Mouse (Mus musculus) midbrain, embryonic 14.5 days (tissue): Measurements from ENCODE around the gene Farp2. TPM values are rescaled to one million over a fixed set of nuclear protein-coding genes. Genes with fewer than 3 reads are reported as not detected.

Experiments used
- ATAC-seq: fragments of 200-750 bp; cut with Nextera tagmentation; 2 replicates; pipeline ENCODE4 v1.8.0; 2017; ENCODE audit warnings: moderate number of reproducible peaks, moderate library complexity; ENCODE audit not compliant: low FRiP score, low TSS enrichment
- DNase-seq: peaks from one replicate; pipeline ENCODE4 v3.0.0-alpha.2; 2015
- H3K27ac ChIP-seq: fragments of 300-500 bp; sonication (generic); replicated peaks from 2 replicates; pipeline ENCODE4 v1.5.1; 2014; ENCODE audit warnings: mild to moderate bottlenecking, low read depth, low read length, moderate library complexity
- H3K27me3 ChIP-seq: fragments of 300-500 bp; sonication (generic); 2 replicates; pipeline ENCODE4 v1.6.1; 2014; ENCODE audit warnings: low read length, control low read depth, mixed read lengths; ENCODE audit not compliant: control insufficient read depth, insufficient read depth
- H3K36me3 ChIP-seq: fragments of 300-500 bp; sonication (generic); 2 replicates; pipeline ENCODE4 v1.6.1; 2014; ENCODE audit warnings: low read length, control low read depth; ENCODE audit not compliant: control insufficient read depth, insufficient read depth
- H3K4me1 ChIP-seq: fragments of 300-500 bp; sonication (generic); 2 replicates; pipeline ENCODE4 v1.6.1; 2014; ENCODE audit warnings: mild to moderate bottlenecking, antibody characterized with exemption, low read length, control low read depth; ENCODE audit not compliant: control insufficient read depth, insufficient read depth
- H3K4me2 ChIP-seq: fragments of 300-500 bp; sonication (generic); 2 replicates; pipeline ENCODE4 v1.6.1; 2014; ENCODE audit warnings: mild to moderate bottlenecking, low read length, moderate library complexity
- H3K4me3 ChIP-seq: fragments of 300-500 bp; sonication (generic); replicated peaks from 2 replicates; pipeline ENCODE4 v1.5.1; 2014; ENCODE audit warnings: low read depth, low read length
- H3K9ac ChIP-seq: fragments of 300-500 bp; sonication (generic); replicated peaks from 2 replicates; pipeline ENCODE4 v1.6.1; 2014; ENCODE audit warnings: mild to moderate bottlenecking, low read length, moderate library complexity
- H3K9me3 ChIP-seq: fragments of 300-500 bp; sonication (generic); 2 replicates; pipeline ENCODE4 v1.6.1; 2016; ENCODE audit warnings: low read length, control low read depth, mixed read lengths; ENCODE audit not compliant: control insufficient read depth
- WGBS: fragments of 180-500 bp; shearing (Covaris S2); extraction: QIAGEN DNeasy Blood & Tissue Kit; methylation state at CpG from one replicate; pipeline ENCODE4 v1.1.7; 2014; 5-methylcytosine and 5-hydroxymethylcytosine counted together
- polyA plus RNA-seq: library from polyadenylated mRNA; unstranded; fragments of >200 nt; fragmentation: Nextera tagmentation; extraction: Ambion mirVana; gene quantifications from 2 replicates; pipeline ENCODE4 v1.2.1, GENCODE M21; 2014

Farp2 gene
- polyA plus RNA-seq, 1 experiment from 2014 or later, result 4.7 TPM

DNA sequence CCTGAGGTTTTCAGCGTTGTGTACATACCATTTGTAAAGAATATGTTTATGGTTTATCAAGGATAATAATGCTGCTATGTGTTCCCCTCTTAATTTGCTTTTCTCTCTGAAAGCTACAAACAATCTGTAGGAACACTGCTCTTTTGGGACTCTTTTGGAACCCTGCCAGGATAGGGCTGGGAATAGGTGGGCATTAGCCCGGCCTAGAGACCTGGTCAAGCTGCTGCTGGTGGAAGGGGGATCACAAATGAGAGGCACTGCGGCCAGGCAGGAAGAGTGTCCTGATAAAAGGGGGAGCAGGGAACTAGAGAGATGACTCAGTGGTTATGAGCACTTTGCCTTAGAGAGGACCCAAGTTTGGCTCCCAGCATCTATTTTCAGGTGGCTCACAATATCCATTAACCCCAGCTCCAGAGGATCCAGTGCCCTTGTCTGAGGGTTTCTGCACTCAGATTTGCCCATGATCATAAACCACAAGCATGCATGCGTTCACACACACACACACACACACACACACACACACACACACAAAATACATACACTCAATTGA is 96.9 kb downstream of the Farp2 start:
- no peak for DNase-seq
- 0 out of 2 replicates have a peak, but pooled peaks cover 3% of the 10 kb centered on the region for H3K36me3 ChIP-seq
- H3K27me3 ChIP-seq, result no peaks in the 10 kb centered on the region
- H3K4me1 ChIP-seq, result no peaks in the 10 kb centered on the region
- no peak overlapping the region for H3K4me3 ChIP-seq
- no peak overlapping the region for H3K4me2 ChIP-seq
- no peak overlapping the region for H3K9ac ChIP-seq
- H3K27ac ChIP-seq, result no peak overlapping the region
- WGBS, result 87% methylated on average over 4 of the region's 4 CpGs
- H3K9me3 ChIP-seq, result no peaks in the 10 kb centered on the region
- no peak for ATAC-seq

GRCm38 (mm10) chr1:93609762-93610161 is 97.9 kb downstream of the Farp2 start:
- Histone ChIP-seq H3K4me3 (no peak overlapping the region), H3K9ac (no peak overlapping the region), H3K4me2 (no peak overlapping the region), H3K27ac (no peak overlapping the region), H3K4me1 (no peaks in the 10 kb centered on the region), H3K36me3 (0 out of 2 replicates have a peak, but pooled peaks cover 3% of the 10 kb centered on the region), H3K27me3 (no peaks in the 10 kb centered on the region), H3K9me3 (no peaks in the 10 kb centered on the region)
- WGBS, result 83% methylated on average over 8 of the region's 8 CpGs
- DNase-seq (no peak), ATAC-seq (no peak)

DNA sequence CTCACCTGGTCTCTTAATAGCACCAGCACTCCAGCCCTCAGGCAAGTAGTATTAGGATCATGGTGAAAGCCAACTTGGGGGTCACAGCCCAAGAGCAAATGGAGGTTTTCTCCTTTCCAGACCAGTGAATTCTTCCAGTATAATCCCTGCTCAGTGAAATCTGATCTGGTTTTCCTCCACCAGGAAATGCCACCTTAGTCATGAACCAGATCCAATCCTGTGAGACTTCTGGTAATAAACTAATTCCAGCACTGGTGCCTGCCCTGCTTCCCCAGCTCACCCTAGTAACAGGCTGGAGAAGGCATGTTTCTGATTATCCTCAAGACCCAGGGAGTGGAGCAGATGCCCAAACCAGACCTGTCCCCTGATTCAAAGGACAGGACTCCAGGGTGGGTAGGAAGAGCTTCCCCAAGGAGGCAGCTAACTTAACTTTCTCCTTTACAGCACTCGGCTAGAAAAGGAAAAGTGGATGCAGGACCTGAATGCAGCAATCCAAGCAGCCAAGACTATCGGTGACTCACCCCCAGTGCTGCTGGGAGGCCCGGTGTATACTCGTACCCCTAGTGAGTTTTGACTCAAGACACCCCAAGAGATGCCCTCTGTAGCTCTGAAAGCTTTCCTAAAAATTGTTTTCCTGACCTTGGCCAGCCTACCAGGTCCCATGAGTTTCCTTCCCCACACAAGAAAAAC is 106.3 kb downstream of the Farp2 start:
- Histone ChIP-seq H3K9ac (no peak overlapping the region), H3K9me3 (no peaks in the 10 kb centered on the region), H3K36me3 (peaks cover 42% of the 10 kb centered on the region), H3K4me2 (no peak overlapping the region), H3K27ac (no peak overlapping the region), H3K27me3 (no peaks in the 10 kb centered on the region), H3K4me1 (no peaks in the 10 kb centered on the region), H3K4me3 (no peak overlapping the region)
- WGBS, result 91% methylated on average over 4 of the region's 4 CpGs
- ATAC-seq, result no peak
- no peak for DNase-seq

- no peak for DNase-seq
- Histone ChIP-seq H3K4me2 (no peak overlapping the region), H3K27ac (no peak overlapping the region), H3K27me3 (no peaks in the 10 kb centered on the region), H3K36me3 (peaks cover 49% of the 10 kb centered on the region), H3K4me1 (no peaks in the 10 kb centered on the region), H3K4me3 (no peak overlapping the region), H3K9me3 (no peaks in the 10 kb centered on the region), H3K9ac (no peak overlapping the region)
- 87% methylated on average over 5 of the region's 5 CpGs for WGBS
- no peak for ATAC-seq
Observed at GRCm38 (mm10) chr1:93618948-93619347, 107.1 kb downstream of the Farp2 start.

- Histone ChIP-seq H3K27me3 (no peaks in the 10 kb centered on the region), H3K4me2 (no peak overlapping the region), H3K9me3 (no peaks in the 10 kb centered on the region), H3K27ac (no peak overlapping the region), H3K4me3 (no peak overlapping the region), H3K36me3 (peaks cover 97% of the 10 kb centered on the region), H3K9ac (no peak overlapping the region), H3K4me1 (no peaks in the 10 kb centered on the region)
- ATAC-seq, result no peak
- no peak for DNase-seq
- 100% methylated on average over 1 of the region's 1 CpGs for WGBS
Observed at GRCm38 (mm10) chr1:93624502-93624901, 112.6 kb downstream of the Farp2 start.

DNA sequence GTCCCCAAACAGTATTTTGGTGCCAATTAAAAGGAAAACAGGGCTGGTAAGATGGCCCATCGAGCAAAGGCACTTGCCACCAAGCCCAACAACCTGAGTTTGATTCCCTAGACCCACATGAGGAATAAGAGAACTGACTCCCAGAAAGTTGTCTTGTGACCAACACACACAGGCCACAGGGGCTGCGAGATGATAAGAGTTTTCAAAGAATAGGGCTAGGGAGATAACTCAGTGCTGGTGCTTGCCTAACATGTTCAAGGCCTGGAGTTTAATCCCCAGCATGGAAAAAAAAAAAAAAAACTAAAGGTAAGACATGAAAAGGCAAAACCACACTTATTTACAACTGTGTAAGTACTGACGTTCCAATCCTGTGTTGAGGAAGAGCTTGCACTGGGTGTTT is 118.9 kb downstream of the Farp2 start:
- Histone ChIP-seq H3K4me3 (no peak overlapping the region), H3K27me3 (no peaks in the 10 kb centered on the region), H3K36me3 (peaks cover 44% of the 10 kb centered on the region), H3K4me1 (peaks cover 15% of the 10 kb centered on the region), H3K4me2 (no peak overlapping the region), H3K27ac (no peak overlapping the region), H3K9ac (no peak overlapping the region), H3K9me3 (no peaks in the 10 kb centered on the region)
- ATAC-seq (no peak), DNase-seq (no peak)
- 94% methylated on average over 3 of the region's 3 CpGs for WGBS

- no peak for ATAC-seq
- Histone ChIP-seq H3K27me3 (no peaks in the 10 kb centered on the region), H3K27ac (no peak overlapping the region), H3K9ac (no peak overlapping the region), H3K4me1 (peaks cover 19% of the 10 kb centered on the region), H3K4me3 (no peak overlapping the region), H3K36me3 (peaks cover 25% of the 10 kb centered on the region), H3K9me3 (no peaks in the 10 kb centered on the region), H3K4me2 (no peak overlapping the region)
- DNase-seq, result no peak
- 98% methylated on average over 3 of the region's 3 CpGs for WGBS
Observed at GRCm38 (mm10) chr1:93632723-93633122, 120.8 kb downstream of the Farp2 start.

GRCm38 (mm10) chr1:93634481-93634891 is 122.6 kb downstream of the Farp2 start:
- peak overlapping the region; percentile 91 for H3K9ac ChIP-seq
- no peaks in the 10 kb centered on the region for H3K9me3 ChIP-seq
- H3K27ac ChIP-seq, result peak overlapping the region; percentile 89
- H3K4me1 ChIP-seq, result peaks cover 19% of the 10 kb centered on the region
- WGBS, result 8% methylated on average over 6 of the region's 6 CpGs
- DNase-seq, result peak; percentile 36
- peak overlapping the region; percentile 98 for H3K4me3 ChIP-seq
- peaks cover 8% of the 10 kb centered on the region for H3K36me3 ChIP-seq
- peak overlapping the region; percentile 88 for H3K4me2 ChIP-seq
- ATAC-seq, result no peak
- H3K27me3 ChIP-seq, result no peaks in the 10 kb centered on the region

GRCm38 (mm10) chr1:93635091-93635579 is 123.3 kb downstream of the Farp2 start:
- ATAC-seq (no peak; the same call in 1 of the 2 replicates), DNase-seq (peak; percentile 59)
- peaks cover 19% of the 10 kb centered on the region for H3K4me1 ChIP-seq
- peak overlapping the region; percentile 89 for H3K27ac ChIP-seq
- H3K27me3 ChIP-seq, result no peaks in the 10 kb centered on the region
- no peaks in the 10 kb centered on the region for H3K9me3 ChIP-seq
- H3K9ac ChIP-seq, result peak overlapping the region; percentile 91
- H3K36me3 ChIP-seq, result peaks cover 7% of the 10 kb centered on the region
- peak overlapping the region; percentile 88 for H3K4me2 ChIP-seq
- peak overlapping the region; percentile 98 for H3K4me3 ChIP-seq
- under 1% methylated on average over 58 of the region's 58 CpGs for WGBS
